Mouse (Mus musculus): Measurements from ENCODE around the gene Fbxo41. TPM values are rescaled to one million over a fixed set of nuclear protein-coding genes. Genes with fewer than 3 reads are reported as not detected.
A peak's percentile ranks its signal among the peaks of the same experiment; 100 is the strongest.

Gene Fbxo41
- total RNA-seq (2021) = 10 to 100 TPM; 91.2 to 96.6 TPM

GRCm38 (mm10) chr6:85502911-85503250, at the start of gene Fbxo41:
TSS of gene Fbxo41 (minus strand) at chr6:85502994.
- DNase-seq = peak; percentile 77

- no peak for DNase-seq
These were observed 44.8 kb upstream of the Fbxo41 start for GRCm38 (mm10) chr6:85547642-85548041.

GRCm38 (mm10) chr6:85544251-85544881, 41.6 kb upstream of the Fbxo41 start:
- peak; percentile 38 to 47 for DNase-seq

- no peak for DNase-seq
These were observed 40.8 kb upstream of the Fbxo41 start for GRCm38 (mm10) chr6:85543351-85544175.

- peak; percentile 52 to 56 for DNase-seq
These were observed 20.0 kb upstream of the Fbxo41 start for GRCm38 (mm10) chr6:85522825-85523224.

GRCm38 (mm10) chr6:85522026-85522425, 19.2 kb upstream of the Fbxo41 start:
- DNase-seq = no peak

DNA sequence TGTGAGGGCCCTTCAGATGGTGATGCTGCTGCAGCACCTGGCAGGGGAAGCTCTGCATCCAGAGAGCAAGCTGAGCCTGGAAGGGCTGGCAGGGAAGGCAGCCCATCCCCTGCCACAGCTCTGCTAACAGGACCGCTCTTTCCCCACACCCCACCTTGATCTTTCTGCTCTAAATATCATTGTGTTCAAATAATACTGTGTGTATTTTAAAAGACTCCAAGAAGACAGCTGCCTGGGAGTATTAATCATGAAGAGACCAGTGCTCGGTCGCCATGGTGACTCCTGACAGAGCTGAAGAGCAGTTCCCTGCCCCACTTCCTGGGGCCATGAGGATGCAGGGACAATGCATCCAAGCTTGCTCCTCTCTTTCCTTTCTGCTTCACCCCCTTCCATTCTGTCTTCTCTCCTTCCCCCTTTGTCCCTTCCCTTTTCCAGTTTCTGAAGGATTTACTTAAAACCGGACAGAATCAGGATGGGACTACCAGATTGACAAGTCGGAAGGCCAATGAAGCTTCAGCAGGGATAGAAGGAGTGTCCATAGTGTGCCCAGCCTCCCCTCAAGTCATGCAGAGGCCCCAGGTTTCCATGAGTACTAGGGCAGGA, 15.4 kb upstream of the Fbxo41 start:
- DNase-seq = peak in 1 of 2 experiments; percentile 19

DNA sequence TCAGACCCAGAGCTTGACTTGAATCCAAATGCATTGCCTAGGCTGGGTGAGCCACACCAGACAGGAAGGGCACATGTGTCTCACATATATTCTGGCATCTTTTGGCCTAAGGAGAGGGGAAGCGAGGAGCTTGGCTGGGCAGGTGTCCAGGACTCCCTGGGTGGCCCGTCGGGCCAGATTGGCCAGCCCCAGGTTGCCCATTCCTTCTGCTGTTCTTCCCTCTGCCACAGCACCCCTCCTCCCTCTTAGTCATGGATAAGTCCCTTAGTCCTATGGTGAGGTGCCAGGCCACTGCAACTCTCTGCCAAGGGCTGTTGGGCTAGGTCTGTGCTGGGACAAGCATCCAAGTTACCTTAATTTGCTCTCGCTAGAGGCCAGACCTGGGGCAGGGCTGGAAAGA, 13.1 kb upstream of the Fbxo41 start:
- DNase-seq = no peak

DNA sequence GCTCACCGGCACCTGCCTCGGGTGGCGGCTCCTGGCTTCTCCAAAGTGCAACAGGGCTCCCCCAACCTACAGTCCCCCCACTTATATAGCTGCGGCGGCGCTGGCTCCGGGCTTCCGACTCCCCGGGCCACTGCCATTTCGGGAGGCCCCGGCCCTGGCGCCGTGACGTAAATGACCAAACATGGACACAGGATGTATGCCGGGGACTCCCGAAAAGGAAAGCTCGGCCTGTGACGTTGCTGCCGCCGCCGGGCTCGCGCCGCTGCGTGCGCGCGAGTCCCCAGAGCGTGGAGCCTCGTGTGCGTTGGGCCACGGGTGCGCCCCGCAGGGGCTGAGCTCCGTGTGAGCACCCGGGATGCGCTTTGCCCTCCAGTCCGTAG, 10.7 kb upstream of the Fbxo41 start, which contains the start of gene Egr4:
Gene Egr4 (minus strand): TSS at position 59 of the 380 bp plus-strand sequence.
- DNase-seq = peak; percentile 91 to 93

DNA sequence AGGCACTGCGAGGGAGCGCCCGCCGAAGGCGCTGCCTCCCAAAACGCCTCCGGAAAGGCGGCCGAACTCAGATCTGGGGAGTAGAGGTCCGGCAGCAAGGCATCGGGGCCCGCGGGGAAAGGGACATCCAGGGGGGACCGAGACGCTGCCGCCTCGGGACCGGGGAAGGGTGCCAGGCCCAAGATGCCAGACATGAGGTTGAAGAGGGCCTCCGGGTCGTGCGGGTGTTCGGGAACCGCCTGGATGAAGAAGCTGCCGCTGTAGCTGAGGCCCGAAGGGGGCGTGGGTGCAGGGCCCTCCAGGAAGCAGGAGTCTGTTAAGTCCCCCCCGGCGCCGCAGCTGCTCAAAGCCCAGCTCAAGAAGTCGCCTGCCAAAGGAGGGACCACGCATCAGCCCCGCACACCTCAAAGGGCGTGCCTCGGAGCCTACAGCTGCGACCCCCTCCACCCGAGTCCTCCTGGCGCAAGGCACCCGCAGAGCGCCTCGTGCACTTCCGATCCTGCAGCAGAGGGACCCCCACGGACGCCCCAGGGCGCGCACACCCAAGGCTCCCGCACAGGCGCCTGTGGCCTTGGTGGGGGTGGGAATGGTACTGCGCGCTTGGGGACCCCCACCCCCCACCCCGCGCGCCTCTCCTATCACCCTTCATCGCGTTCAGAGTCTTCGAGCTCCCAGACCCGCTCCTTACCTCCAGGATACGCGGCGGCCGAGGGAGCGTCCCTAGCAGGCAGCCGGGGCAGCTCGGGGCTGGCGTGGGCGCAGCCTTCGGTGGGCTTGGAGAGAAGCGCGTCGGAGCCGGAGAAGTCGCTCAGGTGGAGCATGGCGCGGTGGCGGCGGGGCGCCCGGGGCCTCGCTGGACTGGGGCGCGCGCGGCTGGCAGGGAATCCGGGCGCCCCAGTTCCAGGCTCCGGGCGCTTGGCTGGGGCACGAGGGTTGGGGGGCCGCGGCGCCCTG, 10.1 kb upstream of the Fbxo41 start:
- DNase-seq = peak; percentile 19 to 40

GRCm38 (mm10) chr6:85512056-85512440, 9.3 kb upstream of the Fbxo41 start:
- DNase-seq = no peak

GRCm38 (mm10) chr6:85511286-85512055, 8.7 kb upstream of the Fbxo41 start:
- peak in 1 of 2 experiments; percentile 19 for DNase-seq

DNA sequence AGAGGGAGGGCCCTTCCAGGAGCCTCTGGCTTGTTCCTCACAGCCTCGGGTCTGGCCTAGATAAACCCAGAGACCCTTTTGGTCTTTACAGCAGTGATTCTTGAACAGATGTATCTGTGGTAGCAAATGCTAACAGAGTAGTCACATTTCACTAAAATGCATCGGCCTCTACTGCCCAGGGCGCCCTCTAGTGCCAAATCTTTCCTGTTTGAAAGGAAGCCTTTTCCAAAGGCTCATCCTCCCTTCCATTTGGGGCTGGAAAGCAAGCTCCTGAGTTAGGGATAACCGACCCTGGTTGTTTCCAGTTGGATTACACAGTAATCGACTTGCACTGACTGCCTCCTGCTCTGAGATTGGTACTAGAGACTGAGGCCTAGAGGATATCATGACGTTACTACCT, 7.7 kb upstream of the Fbxo41 start:
- DNase-seq = peak; percentile 68 to 74

GRCm38 (mm10) chr6:85508602-85509001, 5.8 kb upstream of the Fbxo41 start:
- DNase-seq = no peak

DNA sequence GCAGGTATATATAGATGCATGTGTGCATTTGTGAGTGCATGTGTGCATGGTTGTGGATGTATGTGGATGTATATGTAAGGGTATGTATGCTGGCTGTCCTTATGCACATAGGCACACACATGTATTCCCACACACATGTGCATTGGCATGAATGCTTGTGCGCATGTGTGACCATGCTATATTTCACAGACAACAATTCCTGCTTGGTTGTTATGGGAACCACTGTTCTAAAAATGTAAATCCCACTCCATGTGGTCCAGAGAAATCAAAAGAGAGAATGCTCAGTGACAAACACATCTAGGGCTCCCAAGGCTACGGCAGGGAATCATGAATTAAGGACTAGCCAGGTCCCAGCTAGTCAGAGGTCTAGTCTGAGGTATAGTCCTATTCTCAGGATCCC, 2.1 kb upstream of the Fbxo41 start:
- DNase-seq = no peak

DNA sequence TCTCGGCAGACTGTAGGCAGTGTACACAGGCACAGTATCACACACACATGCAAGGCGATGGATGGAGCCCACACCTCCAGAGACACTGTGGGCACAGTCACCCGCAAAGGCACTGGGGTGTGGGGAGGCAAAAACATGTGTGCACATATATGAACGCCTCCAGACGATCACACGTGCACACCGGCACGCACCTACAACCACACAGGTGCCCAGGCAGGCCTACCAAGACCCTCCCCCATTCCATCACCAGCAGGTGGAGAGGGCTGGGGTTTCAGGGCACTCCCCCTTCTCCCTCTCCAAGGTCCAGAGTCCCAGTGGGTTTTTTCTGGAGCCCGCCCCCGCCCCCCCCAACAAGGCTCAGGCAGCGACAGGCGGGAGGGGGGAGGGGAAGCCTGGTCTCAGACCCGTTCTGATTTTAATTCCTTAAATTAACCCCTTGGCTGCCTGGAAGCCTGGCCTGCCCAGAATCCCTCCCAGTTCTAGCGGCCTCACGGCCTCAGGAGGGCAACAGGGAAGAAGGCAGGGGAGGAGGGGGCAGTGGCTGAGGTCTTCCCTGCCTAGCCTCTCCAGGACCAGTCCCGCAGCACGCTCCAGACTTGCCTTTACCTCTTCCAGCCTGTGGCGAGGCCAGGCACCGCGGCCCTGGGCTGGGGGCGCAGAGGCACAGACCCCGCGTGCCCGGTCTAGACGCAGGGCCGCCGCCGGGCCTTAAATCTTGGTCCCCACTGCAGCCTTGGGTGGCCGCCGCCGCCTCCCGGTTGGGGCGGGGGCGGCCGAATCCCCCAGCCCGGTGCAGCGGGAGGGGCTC, 487 bp downstream of the Fbxo41 start:
- no peak for DNase-seq

GRCm38 (mm10) chr6:85501571-85502102, 1.2 kb downstream of the Fbxo41 start:
- DNase-seq = no peak

DNA sequence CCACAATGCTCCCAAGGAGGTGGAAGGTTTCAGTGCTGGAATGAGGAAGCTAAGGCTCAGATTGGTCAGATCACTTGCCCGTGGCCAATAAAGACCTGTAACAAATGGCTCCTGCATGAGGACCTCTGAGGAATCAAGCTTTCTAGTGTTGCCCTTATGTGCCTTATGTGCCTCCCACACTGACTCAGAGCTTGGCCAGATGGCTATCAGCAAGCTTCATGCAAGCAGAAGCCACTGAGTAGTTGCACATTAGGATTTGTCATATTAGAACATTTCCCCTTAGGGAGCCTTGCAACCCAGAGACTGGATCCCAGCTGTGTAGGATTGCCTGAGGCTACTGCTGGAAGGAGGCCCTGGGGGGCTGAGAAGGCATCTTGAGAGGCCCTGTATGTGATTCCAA, 2.4 kb downstream of the Fbxo41 start:
- no peak for DNase-seq

DNA sequence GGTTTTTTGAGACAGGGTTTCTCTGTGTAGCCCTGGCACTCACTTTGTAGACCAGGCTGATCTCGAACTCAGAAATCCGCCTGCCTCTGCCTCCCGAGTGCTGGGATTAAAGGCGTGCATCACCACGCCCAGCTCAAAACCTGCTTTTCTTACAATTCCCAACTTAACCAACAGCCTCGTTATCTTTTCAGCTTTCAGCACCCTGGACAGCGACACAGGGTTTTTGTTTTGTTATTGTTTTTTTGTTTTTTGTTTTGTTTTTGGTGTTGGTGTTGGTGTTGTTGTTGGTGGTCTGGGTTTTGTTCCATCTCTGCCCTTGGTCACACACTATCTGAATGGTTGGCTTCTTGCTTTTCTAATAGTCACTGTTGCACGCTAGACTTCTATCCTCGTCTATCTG, 4.6 kb downstream of the Fbxo41 start:
- DNase-seq = no peak

DNA sequence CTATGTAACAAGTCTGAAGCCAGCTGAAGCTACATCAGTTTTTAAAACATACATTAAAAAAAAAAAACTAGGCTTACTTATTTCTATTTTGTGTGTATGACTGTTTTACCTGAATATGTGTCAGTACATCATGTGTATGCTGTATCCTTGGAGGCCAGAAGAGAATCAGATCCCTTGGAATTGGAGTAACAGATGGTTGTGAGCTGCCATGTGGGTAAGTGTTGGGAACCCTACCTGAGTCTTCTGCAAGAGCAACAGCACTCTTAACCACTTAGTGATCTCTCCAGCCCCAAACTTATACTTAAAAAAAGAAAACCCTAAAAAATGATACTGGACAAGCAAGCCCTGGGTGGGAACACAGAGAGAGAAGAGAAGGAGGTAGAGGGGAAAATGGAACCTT, 5.8 kb downstream of the Fbxo41 start:
- DNase-seq = no peak

Measured in layer of hippocampus, postnatal 36 days (tissue).